Mouse (Mus musculus) midbrain, postnatal 0 days (tissue): ENCODE results near the gene Rnaseh2b. TPM values are rescaled to one million over a fixed set of nuclear protein-coding genes. Genes with fewer than 3 reads are reported as not detected.

Experiments used
- ATAC-seq: fragments of 200-750 bp; cut with Nextera tagmentation; 2 replicates; pipeline ENCODE4 v1.8.0; 2017; ENCODE audit warnings: moderate number of reproducible peaks, mild to moderate bottlenecking, moderate TSS enrichment, moderate library complexity; ENCODE audit not compliant: low FRiP score
- DNase-seq: peaks from one replicate; pipeline ENCODE4 v3.0.0-alpha.2; 2015; ENCODE audit warnings: low spot score
- H3K27ac ChIP-seq: fragments of 300-500 bp; sonication (generic); 2 replicates; pipeline ENCODE4 v1.5.1; 2014; ENCODE audit warnings: low read depth, mild to moderate bottlenecking, low read length, mixed read lengths
- H3K27me3 ChIP-seq: fragments of 300-500 bp; sonication (generic); 2 replicates; pipeline ENCODE4 v1.6.1; 2014; ENCODE audit warnings: low read length, control low read depth, mixed read lengths; ENCODE audit not compliant: insufficient read depth
- H3K36me3 ChIP-seq: fragments of 300-500 bp; sonication (generic); 2 replicates; pipeline ENCODE4 v1.6.1; 2014; ENCODE audit warnings: low read length, control low read depth, mixed read lengths; ENCODE audit not compliant: insufficient read depth
- H3K4me1 ChIP-seq: fragments of 300-500 bp; sonication (generic); 2 replicates; pipeline ENCODE4 v1.6.1; 2014; ENCODE audit warnings: mild to moderate bottlenecking, control low read depth, antibody characterized with exemption, low read length, mixed read lengths; ENCODE audit not compliant: insufficient read depth
- H3K4me2 ChIP-seq: fragments of 300-500 bp; sonication (generic); 2 replicates; pipeline ENCODE4 v1.6.1; 2014; ENCODE audit warnings: low read depth, mild to moderate bottlenecking, low read length, mixed read lengths; ENCODE audit not compliant: poor library complexity, severe bottlenecking
- H3K4me3 ChIP-seq: fragments of 300-500 bp; sonication (generic); 2 replicates; pipeline ENCODE4 v1.5.1; 2014; ENCODE audit warnings: low read depth, mild to moderate bottlenecking, low read length, moderate library complexity
- H3K9ac ChIP-seq: fragments of 300-500 bp; sonication (generic); replicated peaks from 2 replicates; pipeline ENCODE4 v1.6.1; 2014; ENCODE audit warnings: mild to moderate bottlenecking, low read length, moderate library complexity, mixed read lengths; ENCODE audit not compliant: poor library complexity, severe bottlenecking
- H3K9me3 ChIP-seq: fragments of 300-500 bp; sonication (generic); 2 replicates; pipeline ENCODE4 v1.6.1; 2016; ENCODE audit warnings: low read length, control low read depth
- CTCF ChIP-seq: IDR thresholded peaks from 2 replicates; pipeline ENCODE4 v1.5.1; 2016; ENCODE audit warnings: antibody characterized with exemption, mild to moderate bottlenecking
- WGBS: fragments of 180-500 bp; shearing (Covaris S2); extraction: QIAGEN DNeasy Blood & Tissue Kit; methylation state at CpG from one replicate; pipeline ENCODE4 v1.1.7; 2014; 5-methylcytosine and 5-hydroxymethylcytosine counted together
- polyA plus RNA-seq: library from polyadenylated mRNA; unstranded; fragments of >200 nt; fragmentation: Nextera tagmentation; extraction: Ambion mirVana; gene quantifications from 2 replicates; pipeline ENCODE4 v1.2.1, GENCODE M21; 2015
- total RNA-seq: library from RNA; depleted of rRNA; stranded (reverse); fragments of >200 nt; gene quantifications from 2 replicates; pipeline ENCODE4 v1.2.3, GENCODE M21; 2014

Gene Rnaseh2b
- total and polyA plus RNA-seq, 2 experiments from 2014 or later, result 24.1 to 29.8 TPM

GRCm38 (mm10) chr14:62298808-62299207 is 6.4 kb downstream of the Rnaseh2b start:
- Histone ChIP-seq H3K9ac (no peak overlapping the region), H3K9me3 (no peaks in the 10 kb centered on the region), H3K4me3 (no peak overlapping the region), H3K4me1 (no peaks in the 10 kb centered on the region), H3K36me3 (no peaks in the 10 kb centered on the region), H3K4me2 (no peak overlapping the region), H3K27ac (no peak overlapping the region), H3K27me3 (no peaks in the 10 kb centered on the region)
- 70% methylated on average over 1 of the region's 1 CpGs for WGBS
- ATAC-seq (no peak), DNase-seq (no peak)
- TF ChIP-seq CTCF, result no peak

GRCm38 (mm10) chr14:62300031-62300430 is 7.6 kb downstream of the Rnaseh2b start:
- Histone ChIP-seq H3K36me3 (no peaks in the 10 kb centered on the region), H3K27me3 (no peaks in the 10 kb centered on the region), H3K27ac (no peak overlapping the region), H3K4me3 (no peak overlapping the region), H3K9ac (no peak overlapping the region), H3K4me2 (no peak overlapping the region), H3K9me3 (no peaks in the 10 kb centered on the region), H3K4me1 (no peaks in the 10 kb centered on the region)
- WGBS, result 83% methylated on average over 3 of the region's 3 CpGs
- DNase-seq (no peak), ATAC-seq (no peak)
- no peak for TF ChIP-seq CTCF

DNA sequence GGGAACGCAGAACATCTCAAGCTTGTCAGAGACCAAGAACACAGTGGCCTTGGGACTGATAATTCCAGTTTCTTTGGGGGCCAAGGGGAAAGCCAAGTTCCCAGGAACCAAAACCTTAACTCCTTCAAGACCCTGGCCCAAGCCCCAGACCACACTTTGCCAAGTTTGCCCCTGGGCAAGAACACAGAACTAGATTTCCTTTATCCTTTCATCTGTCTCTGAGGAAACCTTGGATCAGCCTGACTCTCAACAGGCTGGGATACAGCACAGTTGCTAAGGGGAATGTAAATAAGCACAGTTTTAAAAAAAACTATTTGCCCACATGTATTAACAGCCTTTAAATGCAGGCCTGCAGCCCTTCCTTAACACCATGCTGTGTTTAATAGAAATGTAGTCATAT is 15.2 kb downstream of the Rnaseh2b start:
- Histone ChIP-seq H3K27ac (no peak overlapping the region), H3K4me3 (no peak overlapping the region), H3K9me3 (no peaks in the 10 kb centered on the region), H3K4me2 (no peak overlapping the region), H3K36me3 (no peaks in the 10 kb centered on the region), H3K27me3 (no peaks in the 10 kb centered on the region), H3K9ac (no peak overlapping the region), H3K4me1 (no peaks in the 10 kb centered on the region)
- ATAC-seq (no peak), DNase-seq (peak; percentile 55)
- WGBS, result 58% methylated on average over 1 of the region's 1 CpGs
- TF ChIP-seq CTCF, result no peak

DNA sequence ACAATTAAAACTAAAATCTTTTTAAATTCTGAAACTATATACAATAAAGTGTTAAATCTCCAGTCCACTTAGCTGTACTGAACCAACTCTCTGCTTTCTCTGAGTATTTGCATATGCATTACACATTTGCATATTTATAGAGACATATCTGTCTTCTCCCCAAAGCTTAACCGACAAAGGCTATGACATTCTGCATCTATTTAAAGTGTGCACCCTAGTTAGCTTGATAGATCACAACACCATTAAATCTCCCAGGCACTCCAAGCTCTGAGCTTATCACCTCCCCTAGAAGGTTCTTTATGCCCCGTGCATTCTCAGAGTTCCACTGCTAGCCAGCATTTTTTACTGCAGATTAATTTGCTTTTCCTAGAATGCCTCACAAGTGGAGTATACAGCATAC is 16.6 kb downstream of the Rnaseh2b start:
- DNase-seq, result no peak
- Histone ChIP-seq H3K4me1 (no peaks in the 10 kb centered on the region), H3K27ac (no peak overlapping the region), H3K4me2 (no peak overlapping the region), H3K4me3 (no peak overlapping the region), H3K9me3 (no peaks in the 10 kb centered on the region), H3K27me3 (no peaks in the 10 kb centered on the region), H3K36me3 (no peaks in the 10 kb centered on the region), H3K9ac (no peak overlapping the region)
- WGBS, result 20% methylated on average over 2 of the region's 2 CpGs
- no peak for TF ChIP-seq CTCF
- ATAC-seq, result no peak

- Histone ChIP-seq H3K9me3 (no peaks in the 10 kb centered on the region), H3K4me3 (no peak overlapping the region), H3K27ac (no peak overlapping the region), H3K4me2 (no peak overlapping the region), H3K36me3 (no peaks in the 10 kb centered on the region), H3K4me1 (no peaks in the 10 kb centered on the region), H3K27me3 (no peaks in the 10 kb centered on the region), H3K9ac (no peak overlapping the region)
- no peak for TF ChIP-seq CTCF
- 100% methylated on average over 1 of the region's 1 CpGs for WGBS
- ATAC-seq (no peak), DNase-seq (no peak)
Measured at GRCm38 (mm10) chr14:62311672-62312071, 19.3 kb downstream of the Rnaseh2b start.

- H3K4me3 ChIP-seq, result no peak overlapping the region
- 26% methylated on average over 6 of the region's 6 CpGs for WGBS
- H3K27me3 ChIP-seq, result no peaks in the 10 kb centered on the region
- H3K4me2 ChIP-seq, result no peak overlapping the region
- no peak overlapping the region for H3K27ac ChIP-seq
- no peaks in the 10 kb centered on the region for H3K4me1 ChIP-seq
- H3K36me3 ChIP-seq, result no peaks in the 10 kb centered on the region
- H3K9me3 ChIP-seq, result no peaks in the 10 kb centered on the region
- no peak for DNase-seq
- no peak for ATAC-seq
- TF ChIP-seq CTCF, result no peak; the same call in 1 of the 2 replicates
- no peak overlapping the region for H3K9ac ChIP-seq
Measured at GRCm38 (mm10) chr14:62322581-62323344, 30.4 kb downstream of the Rnaseh2b start.
